Mouse (Mus musculus) c-Kit-positive CD71-positive TER-119-positive erythroid progenitor cells, embryonic 14.5 days (primary cell): ENCODE measurements around the gene Kank4.
"Not testable (repeated sequence)": the region's sequence is repeated elsewhere in the genome, so short reads cannot be mapped to it uniquely, and the experiment has no call there.

Experiments used
- DNase-seq: peaks from one replicate; pipeline ENCODE4 v3.0.0-alpha.2; 2013; ENCODE audit warnings: low spot score

Kank4 gene

GRCm38 (mm10) chr4:98817184-98817911 is at the start of gene Kank4:
Gene Kank4 (minus strand): TSS chr4:98817537.
- no peak for DNase-seq

- no peak for DNase-seq
Observed at GRCm38 (mm10) chr4:98865386-98866237, 48.3 kb upstream of the Kank4 start.

GRCm38 (mm10) chr4:98864546-98864945 is 47.2 kb upstream of the Kank4 start:
- no peak for DNase-seq

GRCm38 (mm10) chr4:98864094-98864493 is 46.8 kb upstream of the Kank4 start:
- DNase-seq, result no peak

- no peak for DNase-seq
Observed at GRCm38 (mm10) chr4:98863451-98863850, 46.1 kb upstream of the Kank4 start.

- no peak for DNase-seq
Observed at GRCm38 (mm10) chr4:98858151-98858855, 41.0 kb upstream of the Kank4 start.

GRCm38 (mm10) chr4:98857037-98857648 is 39.8 kb upstream of the Kank4 start:
- no peak for DNase-seq

- DNase-seq, result no peak
Observed at GRCm38 (mm10) chr4:98853926-98854325, 36.6 kb upstream of the Kank4 start.

GRCm38 (mm10) chr4:98850485-98850884 is 33.1 kb upstream of the Kank4 start:
- DNase-seq, result not testable (repeated sequence)

- no peak for DNase-seq
Observed at GRCm38 (mm10) chr4:98847120-98847885, 30.0 kb upstream of the Kank4 start.

GRCm38 (mm10) chr4:98846396-98846795 is 29.1 kb upstream of the Kank4 start:
- DNase-seq, result no peak

GRCm38 (mm10) chr4:98845687-98846125 is 28.4 kb upstream of the Kank4 start:
- DNase-seq, result no peak

- no peak for DNase-seq
Observed at GRCm38 (mm10) chr4:98845201-98845600, 27.9 kb upstream of the Kank4 start.

- no peak for DNase-seq
Observed at GRCm38 (mm10) chr4:98843906-98844597, 26.7 kb upstream of the Kank4 start.

- not testable (repeated sequence) for DNase-seq
Observed at GRCm38 (mm10) chr4:98841251-98841650, 23.9 kb upstream of the Kank4 start.

- no peak for DNase-seq
Observed at GRCm38 (mm10) chr4:98840526-98840925, 23.2 kb upstream of the Kank4 start.

- no peak for DNase-seq
Observed at GRCm38 (mm10) chr4:98838913-98839312, 21.6 kb upstream of the Kank4 start.

- DNase-seq, result no peak
Observed at GRCm38 (mm10) chr4:98837715-98838505, 20.6 kb upstream of the Kank4 start.

GRCm38 (mm10) chr4:98836519-98836918 is 19.2 kb upstream of the Kank4 start:
- no peak for DNase-seq

GRCm38 (mm10) chr4:98834782-98835181 is 17.4 kb upstream of the Kank4 start:
- no peak for DNase-seq
